Mouse (Mus musculus): ENCODE results near the gene Pla2g4f. TPM values are rescaled to one million over a fixed set of nuclear protein-coding genes. Genes with fewer than 3 reads are reported as not detected.
A peak's percentile ranks its signal among the peaks of the same experiment; 100 is the strongest.

The Pla2g4f gene
- 0.28 TPM in 1 of 2 replicates, not detected in the other for polyA plus RNA-seq (2015; fragmentation: Nextera tagmentation; extraction: Ambion mirVana)

DNA sequence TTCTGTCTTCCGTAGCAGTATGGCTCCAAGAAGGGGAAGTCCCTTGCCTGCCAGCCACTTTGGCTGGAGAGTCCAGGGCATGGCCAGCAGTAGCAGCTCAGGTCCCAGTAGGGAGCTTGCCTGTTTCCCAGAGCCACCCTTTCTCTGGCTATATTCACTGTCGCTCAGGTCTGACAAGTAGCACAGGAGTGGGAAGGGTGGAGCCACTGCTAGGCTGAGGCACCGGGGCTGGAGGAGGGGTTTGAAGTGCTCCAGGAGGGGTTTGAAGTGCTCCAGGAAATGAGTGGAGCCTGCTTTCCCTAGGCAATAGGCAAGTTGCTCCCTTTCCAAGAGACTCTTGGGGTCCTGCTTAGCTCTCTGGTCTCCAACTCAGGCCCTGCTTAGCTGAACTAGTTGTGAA is at the start of gene Pla2g4f:
Pla2g4f (minus strand) TSS at position 190 of the 400 bp plus-strand sequence.
- no peak for ATAC-seq (replicated peaks; ENCODE audit: low FRiP score)
- H3K27ac ChIP-seq: no peak within 1 kb of the TSS
- 47% methylated on average over 3 of the region's 3 CpGs for WGBS

GRCm38 (mm10) chr2:120360425-120360824 is 46.5 kb upstream of the Pla2g4f start:
- 82% methylated on average over 1 of the region's 1 CpGs for WGBS
- H3K36me3 ChIP-seq: peaks cover 77% of the 10 kb centered on the region
- no peak for ATAC-seq (replicated peaks; ENCODE audit: low FRiP score)
- H3K9me3 ChIP-seq (replicated peaks): no peaks in the 10 kb centered on the region
- H3K4me1 ChIP-seq: no peaks in the 10 kb centered on the region
- H3K27me3 ChIP-seq: no peaks in the 10 kb centered on the region
- H3K27ac ChIP-seq: no peak overlapping the region
- H3K9ac ChIP-seq: no peak overlapping the region
- H3K4me2 ChIP-seq: no peak overlapping the region
- no peak overlapping the region for H3K4me3 ChIP-seq (replicated peaks)

More for the DNA sequence above, at the start of gene Pla2g4f:
- Histone ChIP-seq H3K36me3 (peaks cover 30% of the 10 kb centered on the region), H3K4me1 (no peaks in the 10 kb centered on the region), H3K9me3 (replicated peaks) (no peaks in the 10 kb centered on the region), H3K27me3 (no peaks in the 10 kb centered on the region), H3K9ac (no peak within 1 kb of the TSS), H3K4me3 (replicated peaks) (no peak within 1 kb of the TSS), H3K4me2 (no peak within 1 kb of the TSS)

DNA sequence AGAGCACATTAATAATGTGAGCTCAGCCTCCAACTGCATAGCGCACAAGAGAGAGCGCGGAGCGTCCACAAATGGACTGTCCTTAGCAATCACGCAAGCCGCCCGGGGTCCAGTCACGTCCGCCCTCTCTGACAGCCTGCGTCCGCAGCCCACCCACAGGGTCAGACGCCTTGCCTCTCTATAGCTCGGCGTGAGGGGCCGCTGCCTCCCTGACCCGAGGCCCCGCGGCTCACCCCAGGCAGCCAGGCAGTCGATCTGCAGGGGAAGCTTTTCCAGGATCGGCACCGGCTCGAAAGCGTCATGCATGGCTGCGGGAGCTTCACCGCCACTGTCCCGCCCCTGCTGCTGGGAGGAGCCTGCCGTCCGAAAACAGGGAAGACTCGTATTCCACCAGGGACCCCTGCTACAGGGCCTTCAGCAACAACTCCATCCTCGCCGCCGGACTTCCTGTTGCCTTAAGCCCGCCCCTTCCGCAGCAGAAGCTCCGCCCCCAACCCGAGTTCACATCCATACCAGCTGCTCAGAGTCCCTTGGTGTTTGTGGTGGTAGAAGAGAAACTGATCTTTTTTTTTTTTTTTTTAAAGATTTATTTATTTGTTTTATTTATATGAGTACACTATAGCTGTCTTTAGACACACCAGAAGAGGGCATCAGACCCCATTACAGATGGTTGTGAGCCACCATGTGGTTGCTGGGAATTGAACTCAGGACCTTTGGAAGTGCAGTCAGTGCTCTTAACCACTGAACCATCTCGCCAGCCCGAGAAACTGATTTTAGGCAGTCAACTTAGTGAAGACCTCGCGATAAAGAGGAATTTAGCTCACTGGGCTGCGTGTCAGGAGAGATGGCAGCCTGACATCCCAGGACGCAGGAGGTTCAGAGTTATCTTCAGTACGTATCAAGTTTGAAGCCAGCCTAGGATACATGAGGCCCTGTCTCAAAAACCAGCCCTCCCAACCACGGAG is 39.0 kb upstream of the Pla2g4f start, which contains the start of gene Vps39:
Vps39 (minus strand) TSS at position 456 of the 965 bp plus-strand sequence.
- H3K9me3 ChIP-seq (replicated peaks): no peaks in the 10 kb centered on the region
- H3K4me1 ChIP-seq: peaks cover 12% of the 10 kb centered on the region
- H3K4me3 ChIP-seq (replicated peaks): peak within 1 kb of the TSS; percentile 95
- peaks cover 49% of the 10 kb centered on the region for H3K36me3 ChIP-seq
- peak within 1 kb of the TSS; percentile 82 for H3K9ac ChIP-seq
- 11% methylated on average over 44 of the region's 44 CpGs for WGBS
- peak; percentile 98 for ATAC-seq (replicated peaks; ENCODE audit: low FRiP score)
- H3K4me2 ChIP-seq: peak within 1 kb of the TSS; percentile 63
- H3K27me3 ChIP-seq: no peaks in the 10 kb centered on the region
- peak within 1 kb of the TSS; percentile 85 for H3K27ac ChIP-seq

DNA sequence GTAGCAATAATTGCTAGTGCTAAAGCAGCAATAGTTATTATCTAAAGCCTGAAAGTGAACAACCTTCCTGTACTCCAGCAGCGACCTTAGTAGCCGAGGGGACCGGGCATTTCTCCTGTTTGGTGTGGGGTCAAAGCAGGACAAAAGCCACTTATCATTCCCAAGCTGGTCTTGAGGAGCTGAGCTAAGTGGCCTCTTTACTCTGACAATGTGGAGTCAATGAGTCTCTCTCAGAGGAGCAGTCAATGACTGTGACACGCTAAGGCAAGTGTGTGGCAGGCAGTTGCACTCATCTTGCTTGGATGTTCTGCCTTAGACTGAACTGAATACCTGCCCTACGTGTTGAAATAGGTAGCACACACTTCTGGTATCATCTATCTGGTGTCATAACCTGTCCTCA is 37.4 kb upstream of the Pla2g4f start:
- no peak overlapping the region for H3K27ac ChIP-seq
- no peak overlapping the region for H3K9ac ChIP-seq
- no peak overlapping the region for H3K4me3 ChIP-seq (replicated peaks)
- ATAC-seq (replicated peaks; ENCODE audit: low FRiP score): no peak
- H3K9me3 ChIP-seq (replicated peaks): no peaks in the 10 kb centered on the region
- H3K36me3 ChIP-seq: peaks cover 49% of the 10 kb centered on the region
- H3K4me1 ChIP-seq: peaks cover 12% of the 10 kb centered on the region
- no peak overlapping the region for H3K4me2 ChIP-seq
- H3K27me3 ChIP-seq: no peaks in the 10 kb centered on the region
- WGBS: 85% methylated on average over 5 of the region's 5 CpGs

DNA sequence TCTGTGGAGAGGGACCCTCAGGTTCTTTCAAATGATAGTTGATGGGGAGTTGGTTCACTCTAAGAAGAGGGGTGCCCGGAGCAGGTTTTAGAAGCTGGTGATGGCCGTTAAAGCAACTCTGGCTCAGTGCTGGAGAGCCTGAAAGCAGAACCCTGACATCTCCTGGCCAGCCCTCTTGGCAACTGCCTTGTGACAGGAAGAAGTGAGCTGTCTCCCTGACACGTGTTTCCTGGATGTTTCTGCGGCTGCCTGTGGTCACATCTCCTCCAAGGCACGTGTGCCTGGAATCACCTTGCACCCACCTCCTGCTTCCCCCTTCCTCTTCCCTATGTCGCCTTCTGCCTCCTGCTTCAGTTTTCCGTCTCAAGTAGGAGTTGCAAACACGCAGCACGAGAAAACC is 34.2 kb upstream of the Pla2g4f start:
- ATAC-seq (replicated peaks; ENCODE audit: low FRiP score): no peak
- H3K36me3 ChIP-seq: peaks cover 55% of the 10 kb centered on the region
- WGBS: 66% methylated on average over 9 of the region's 9 CpGs

DNA sequence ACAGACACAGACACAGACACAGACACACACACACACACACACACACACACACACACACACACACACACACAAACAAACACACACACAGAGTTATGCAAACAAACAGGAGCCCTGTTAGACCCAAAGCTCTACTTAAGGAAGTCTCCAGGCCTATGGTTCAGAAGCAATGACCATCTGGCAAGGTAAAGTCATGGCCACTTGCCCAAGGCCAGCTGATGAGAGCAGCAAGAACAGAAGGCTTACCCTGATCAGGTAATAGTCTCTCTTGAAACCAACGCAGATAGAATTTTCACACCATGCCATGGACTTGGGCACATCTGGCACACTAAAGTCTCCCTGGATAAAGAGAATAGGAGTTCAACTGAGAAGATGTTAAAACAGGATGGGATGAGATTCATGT is 27.8 kb upstream of the Pla2g4f start:
- Histone ChIP-seq H3K36me3 (peaks cover 89% of the 10 kb centered on the region), H3K9me3 (replicated peaks) (no peaks in the 10 kb centered on the region), H3K4me1 (no peaks in the 10 kb centered on the region), H3K27ac (no peak overlapping the region), H3K4me2 (no peak overlapping the region), H3K9ac (no peak overlapping the region), H3K27me3 (no peaks in the 10 kb centered on the region), H3K4me3 (replicated peaks) (no peak overlapping the region)
- no peak for ATAC-seq (replicated peaks; ENCODE audit: low FRiP score)
- WGBS: 96% methylated on average over 1 of the region's 1 CpGs

More for the DNA sequence above, 34.2 kb upstream of the Pla2g4f start:
- H3K4me3 ChIP-seq (replicated peaks): no peak overlapping the region
- H3K27me3 ChIP-seq: no peaks in the 10 kb centered on the region
- no peak overlapping the region for H3K9ac ChIP-seq
- peaks cover 12% of the 10 kb centered on the region for H3K4me1 ChIP-seq
- H3K4me2 ChIP-seq: no peak overlapping the region
- H3K9me3 ChIP-seq (replicated peaks): no peaks in the 10 kb centered on the region
- H3K27ac ChIP-seq: no peak overlapping the region

- Histone ChIP-seq H3K27ac (no peak overlapping the region), H3K9me3 (replicated peaks) (no peaks in the 10 kb centered on the region), H3K9ac (no peak overlapping the region), H3K4me1 (no peaks in the 10 kb centered on the region), H3K27me3 (no peaks in the 10 kb centered on the region), H3K36me3 (peaks cover 84% of the 10 kb centered on the region), H3K4me3 (replicated peaks) (no peak overlapping the region), H3K4me2 (no peak overlapping the region)
- 62% methylated on average over 2 of the region's 2 CpGs for whole genome bisulfite sequencing
- ATAC-seq (replicated peaks; ENCODE audit: low FRiP score): no peak
These were observed 23.9 kb upstream of the Pla2g4f start for GRCm38 (mm10) chr2:120337886-120338285.

DNA sequence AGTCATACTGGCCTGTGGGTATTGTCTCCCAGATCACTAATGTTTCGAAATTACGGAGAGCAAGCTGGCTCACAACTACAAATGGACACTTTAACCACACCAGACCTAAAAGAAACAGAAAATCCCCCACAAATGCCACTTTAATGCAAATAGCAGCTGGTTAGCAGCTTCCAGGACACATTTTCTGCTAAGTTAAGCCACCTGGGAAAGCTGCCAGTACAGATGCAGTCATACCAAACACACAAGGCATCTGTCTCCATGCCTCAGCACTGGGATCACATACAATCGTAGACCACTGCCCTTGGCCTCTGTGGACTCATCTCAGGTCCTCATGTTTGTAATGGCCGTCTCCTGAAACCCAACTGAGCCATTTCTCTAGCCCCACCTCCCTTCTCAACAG is 17.6 kb upstream of the Pla2g4f start:
- Histone ChIP-seq H3K9ac (no peak overlapping the region), H3K27ac (no peak overlapping the region), H3K4me2 (no peak overlapping the region), H3K36me3 (peaks cover 73% of the 10 kb centered on the region), H3K9me3 (replicated peaks) (no peaks in the 10 kb centered on the region), H3K4me3 (replicated peaks) (no peak overlapping the region), H3K27me3 (no peaks in the 10 kb centered on the region), H3K4me1 (no peaks in the 10 kb centered on the region)
- ATAC-seq (replicated peaks; ENCODE audit: low FRiP score): no peak
- WGBS: 91% methylated on average over 4 of the region's 4 CpGs

DNA sequence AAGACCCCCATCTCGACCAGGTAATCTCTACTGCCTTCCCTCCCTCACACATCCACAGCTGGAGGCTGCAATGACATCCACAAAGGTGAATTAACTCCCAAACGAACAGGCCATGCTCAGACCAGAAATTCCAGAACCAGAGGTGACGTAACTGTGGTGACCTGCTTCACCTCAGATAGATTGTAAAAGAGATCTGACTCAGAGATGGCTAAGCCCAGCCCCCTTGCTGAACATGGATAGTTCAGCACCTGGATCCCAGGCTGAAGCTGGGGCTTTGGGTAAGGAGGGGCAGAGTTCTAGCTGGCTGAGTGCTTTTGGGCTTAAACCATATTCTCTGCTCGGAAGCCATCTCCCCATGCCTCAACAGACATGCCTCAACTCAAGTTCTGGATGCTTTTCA is 1.1 kb upstream of the Pla2g4f start:
- no peak overlapping the region for H3K27ac ChIP-seq
- no peak overlapping the region for H3K4me2 ChIP-seq
- H3K9me3 ChIP-seq (replicated peaks): no peaks in the 10 kb centered on the region
- no peak overlapping the region for H3K9ac ChIP-seq
- no peaks in the 10 kb centered on the region for H3K27me3 ChIP-seq
- peaks cover 35% of the 10 kb centered on the region for H3K36me3 ChIP-seq
- H3K4me1 ChIP-seq: no peaks in the 10 kb centered on the region
- WGBS: 62% methylated on average over 4 of the region's 4 CpGs
- no peak overlapping the region for H3K4me3 ChIP-seq (replicated peaks)
- ATAC-seq (replicated peaks; ENCODE audit: low FRiP score): no peak

- Histone ChIP-seq H3K27me3 (no peaks in the 10 kb centered on the region), H3K9me3 (replicated peaks) (no peaks in the 10 kb centered on the region), H3K4me3 (replicated peaks) (no peak overlapping the region), H3K4me2 (no peak overlapping the region), H3K36me3 (peaks cover 35% of the 10 kb centered on the region), H3K4me1 (no peaks in the 10 kb centered on the region), H3K27ac (no peak overlapping the region), H3K9ac (no peak overlapping the region)
- whole genome bisulfite sequencing: 62% methylated on average over 4 of the region's 4 CpGs
- ATAC-seq (replicated peaks; ENCODE audit: low FRiP score): no peak
These were observed 522 bp upstream of the Pla2g4f start for GRCm38 (mm10) chr2:120314487-120314886.

- Histone ChIP-seq H3K9ac (no peak overlapping the region), H3K9me3 (replicated peaks) (no peaks in the 10 kb centered on the region), H3K4me1 (no peaks in the 10 kb centered on the region), H3K4me3 (replicated peaks) (no peak overlapping the region), H3K4me2 (no peak overlapping the region), H3K36me3 (peaks cover 14% of the 10 kb centered on the region), H3K27me3 (no peaks in the 10 kb centered on the region), H3K27ac (no peak overlapping the region)
- whole genome bisulfite sequencing: 74% methylated on average over 7 of the region's 7 CpGs
- ATAC-seq (replicated peaks; ENCODE audit: low FRiP score): no peak
These were observed 1.6 kb downstream of the Pla2g4f start for GRCm38 (mm10) chr2:120312276-120312825.

DNA sequence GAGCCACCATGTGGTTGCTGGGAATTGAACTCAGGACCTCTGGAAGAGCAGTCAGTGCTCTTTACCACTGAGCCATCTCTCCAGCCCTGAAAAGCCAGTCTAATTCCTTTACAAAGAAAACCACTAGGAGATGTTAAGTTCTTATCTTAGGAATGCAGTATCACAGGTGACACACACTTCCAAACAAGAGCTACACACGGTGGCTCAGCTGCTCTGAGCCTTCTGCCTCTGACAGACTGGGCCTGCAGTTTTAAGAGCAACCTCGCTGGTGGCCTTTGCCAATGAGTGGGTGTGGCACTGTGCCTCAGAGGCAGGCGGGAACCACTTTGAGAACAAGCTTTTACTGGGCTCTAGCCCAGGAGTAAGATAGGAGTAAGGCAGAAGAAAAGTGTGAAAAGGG is 9.9 kb downstream of the Pla2g4f start:
- no peaks in the 10 kb centered on the region for H3K9me3 ChIP-seq (replicated peaks)
- H3K4me3 ChIP-seq (replicated peaks): no peak overlapping the region
- H3K9ac ChIP-seq: no peak overlapping the region
- H3K27ac ChIP-seq: no peak overlapping the region
- ATAC-seq (replicated peaks; ENCODE audit: low FRiP score): no peak
- no peaks in the 10 kb centered on the region for H3K36me3 ChIP-seq
- no peaks in the 10 kb centered on the region for H3K4me1 ChIP-seq
- no peak overlapping the region for H3K4me2 ChIP-seq
- WGBS: 19% methylated on average over 3 of the region's 3 CpGs
- no peaks in the 10 kb centered on the region for H3K27me3 ChIP-seq
